Mouse (Mus musculus) large intestine, adult 2 months (tissue): ENCODE measurements around the gene Nrxn3. TPM values are rescaled to one million over a fixed set of nuclear protein-coding genes. Genes with fewer than 3 reads are reported as not detected.

ENCODE experiments used
- DNase-seq: peaks from one replicate; pipeline ENCODE4 v3.0.0-alpha.2; 2012; ENCODE audit warnings: low read depth, low spot score
- WGBS: fragments of 180-500 bp; shearing (Covaris S2); methylation state at CpG from one replicate; pipeline ENCODE4 v1.1.7; 2018; 5-methylcytosine and 5-hydroxymethylcytosine counted together
- polyA plus RNA-seq: library from polyadenylated mRNA; depleted of rRNA; stranded (reverse); fragments of >200 nt; gene quantifications from 2 replicates; pipeline ENCODE4 v1.2.3, GENCODE M21; 2012

Nrxn3 gene
- polyA plus RNA-seq, 1 experiment = 0.06 TPM

- WGBS = 72% methylated on average over 9 of the region's 9 CpGs
- no peak for DNase-seq
Observed at GRCm38 (mm10) chr12:89817072-89817773, 1094.5 kb downstream of the Nrxn3 start.

DNA sequence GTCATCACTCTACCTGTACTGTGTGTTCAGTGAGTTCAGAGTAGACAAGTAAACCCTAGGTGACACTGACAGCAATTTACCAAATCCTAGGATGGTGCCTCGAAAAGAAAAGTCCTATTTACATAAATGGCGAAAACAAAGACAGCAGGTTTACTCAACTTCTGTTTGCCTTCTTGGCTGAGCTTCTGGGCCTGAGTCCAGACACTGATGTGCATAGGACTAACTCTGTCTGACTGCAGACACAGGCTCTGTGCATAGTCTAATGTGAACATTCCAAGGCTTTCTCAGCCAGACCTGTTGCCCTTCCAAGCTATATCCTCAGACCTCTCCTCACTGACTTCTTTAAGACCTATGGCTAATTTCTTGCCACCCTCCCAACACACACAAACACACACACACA lies 1095.5 kb downstream of the Nrxn3 start:
- DNase-seq = no peak
- 38% methylated on average over 2 of the region's 2 CpGs for WGBS

GRCm38 (mm10) chr12:89822141-89822540 lies 1099.5 kb downstream of the Nrxn3 start:
- no peak for DNase-seq
- WGBS = 55% methylated on average over 4 of the region's 4 CpGs

GRCm38 (mm10) chr12:89829927-89830326 lies 1107.3 kb downstream of the Nrxn3 start:
- DNase-seq = no peak
- 73% methylated on average over 2 of the region's 2 CpGs for WGBS

GRCm38 (mm10) chr12:89830350-89830749 lies 1107.7 kb downstream of the Nrxn3 start:
- 78% methylated on average over 5 of the region's 5 CpGs for WGBS
- DNase-seq = no peak

DNA sequence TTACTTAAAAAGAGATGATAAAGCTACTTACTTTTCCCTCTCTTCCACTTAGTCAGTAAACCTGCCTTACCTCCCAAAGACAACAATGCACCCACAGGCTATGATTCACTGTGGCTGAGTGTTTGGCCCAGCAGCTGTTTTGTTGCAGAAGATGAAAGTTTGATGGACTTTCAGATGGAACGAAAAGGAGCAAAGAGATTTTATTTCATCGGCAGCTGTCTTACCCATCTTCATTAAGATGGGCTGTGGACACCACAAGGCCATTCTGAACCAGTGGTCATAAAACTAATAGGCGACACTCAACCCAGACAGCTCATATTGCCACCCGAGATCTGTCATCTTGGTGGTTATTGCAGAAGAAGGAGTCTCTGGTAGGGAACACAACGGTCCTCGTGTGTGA lies 1108.6 kb downstream of the Nrxn3 start:
- WGBS = 79% methylated on average over 6 of the region's 6 CpGs
- no peak for DNase-seq

DNA sequence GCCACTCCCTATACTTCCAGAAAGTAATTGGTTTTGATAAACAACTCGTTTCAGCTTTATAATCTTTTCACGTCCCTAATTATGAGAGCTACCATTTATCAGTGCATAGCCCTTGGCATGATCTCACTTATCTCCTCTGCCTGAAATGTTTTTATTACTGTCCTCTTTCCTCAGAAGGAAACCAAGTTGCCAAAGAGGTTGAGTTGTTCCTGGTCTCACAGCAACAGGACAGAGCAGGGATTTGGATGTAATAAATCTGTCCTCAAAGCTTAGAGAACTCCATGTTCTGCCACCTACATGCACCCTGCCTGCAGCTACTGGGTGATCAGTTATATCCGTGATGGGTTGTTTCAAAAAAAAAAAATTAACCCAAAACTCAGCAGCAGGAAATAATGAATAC lies 1113.6 kb downstream of the Nrxn3 start:
- no peak for DNase-seq
- 50% methylated on average over 3 of the region's 3 CpGs for WGBS

- DNase-seq = no peak
- 94% methylated on average over 1 of the region's 1 CpGs for WGBS
Observed at GRCm38 (mm10) chr12:89842861-89843260, 1120.2 kb downstream of the Nrxn3 start.

- DNase-seq = no peak
- 25% methylated on average over 1 of the region's 1 CpGs for WGBS
Observed at GRCm38 (mm10) chr12:89848116-89848515, 1125.4 kb downstream of the Nrxn3 start.

- 58% methylated on average over 4 of the region's 4 CpGs for WGBS
Observed at GRCm38 (mm10) chr12:89854355-89854754, 1131.7 kb downstream of the Nrxn3 start.

GRCm38 (mm10) chr12:89867124-89867523 lies 1144.4 kb downstream of the Nrxn3 start:
- DNase-seq = no peak

More at GRCm38 (mm10) chr12:89854355-89854754, 1131.7 kb downstream of the Nrxn3 start:
- DNase-seq = no peak

DNA sequence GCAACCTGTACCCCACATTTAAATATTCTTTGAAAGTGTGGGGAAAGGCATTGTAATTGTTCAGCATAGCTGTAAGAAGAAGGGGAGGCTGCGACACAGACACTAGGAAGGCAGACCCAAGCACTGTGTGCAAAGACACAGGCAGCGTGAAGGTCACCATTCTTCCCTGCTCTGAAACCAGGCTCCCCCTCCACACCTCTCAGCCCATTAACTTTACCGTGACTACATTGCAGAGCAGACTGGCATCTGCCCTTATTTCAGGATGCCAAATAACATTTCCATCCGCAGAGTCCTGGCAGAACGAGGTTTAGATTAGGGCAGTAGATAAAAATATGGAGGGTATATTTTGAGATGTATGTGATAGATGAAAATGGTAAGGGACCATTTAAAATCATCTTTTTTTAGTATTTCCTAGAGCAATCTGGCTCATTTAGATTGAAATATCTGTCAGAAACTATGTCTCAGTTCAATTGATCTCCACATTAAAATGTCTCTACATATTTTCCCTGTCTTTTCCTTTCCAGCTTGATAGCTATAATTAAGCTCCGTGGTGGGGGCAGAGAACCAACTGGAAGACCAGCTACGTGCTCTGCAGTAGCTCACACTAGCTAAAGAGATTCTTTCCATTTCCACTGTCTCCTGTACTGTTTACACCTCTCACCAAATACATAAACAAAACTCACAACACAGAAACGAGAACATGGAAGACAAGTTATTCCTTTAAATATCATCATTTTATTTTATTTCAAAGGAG lies 1160.1 kb downstream of the Nrxn3 start:
- 68% methylated on average over 8 of the region's 8 CpGs for WGBS
- DNase-seq = no peak

- no peak for DNase-seq
- WGBS = 93% methylated on average over 1 of the region's 1 CpGs
Observed at GRCm38 (mm10) chr12:89884576-89884975, 1161.9 kb downstream of the Nrxn3 start.

- 66% methylated on average over 3 of the region's 3 CpGs for WGBS
Observed at GRCm38 (mm10) chr12:89888647-89889046, 1166.0 kb downstream of the Nrxn3 start.

GRCm38 (mm10) chr12:89896901-89897300 lies 1174.2 kb downstream of the Nrxn3 start:
- no peak for DNase-seq
- WGBS = 63% methylated on average over 2 of the region's 2 CpGs

More at GRCm38 (mm10) chr12:89888647-89889046, 1166.0 kb downstream of the Nrxn3 start:
- DNase-seq = no peak

DNA sequence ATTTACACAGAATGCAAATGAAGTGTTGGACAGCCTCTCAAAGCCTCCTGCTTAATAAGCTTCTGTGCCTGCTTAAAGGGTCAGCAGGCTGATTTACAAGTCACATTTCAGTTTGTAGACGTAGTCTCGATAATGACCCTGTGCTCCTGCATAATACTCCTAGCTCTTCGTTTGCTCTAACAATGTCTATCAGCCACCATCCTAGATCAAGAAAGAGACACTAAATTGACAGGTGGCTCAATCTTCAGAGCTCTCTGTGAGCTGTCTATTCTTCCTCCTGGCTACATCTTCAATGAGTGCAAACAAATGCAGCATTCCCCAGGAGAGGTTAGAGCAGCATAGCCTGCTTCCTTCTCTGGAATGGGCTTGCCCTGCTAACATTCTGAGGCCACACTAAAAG lies 1186.9 kb downstream of the Nrxn3 start:
- 48% methylated on average over 3 of the region's 3 CpGs for WGBS

GRCm38 (mm10) chr12:89918138-89918829 lies 1195.6 kb downstream of the Nrxn3 start:
- DNase-seq = no peak
- 77% methylated on average over 8 of the region's 8 CpGs for WGBS

More for the DNA sequence above, 1186.9 kb downstream of the Nrxn3 start:
- no peak for DNase-seq

GRCm38 (mm10) chr12:89932338-89932737 lies 1209.7 kb downstream of the Nrxn3 start:
- 79% methylated on average over 1 of the region's 1 CpGs for WGBS
- DNase-seq = no peak

DNA sequence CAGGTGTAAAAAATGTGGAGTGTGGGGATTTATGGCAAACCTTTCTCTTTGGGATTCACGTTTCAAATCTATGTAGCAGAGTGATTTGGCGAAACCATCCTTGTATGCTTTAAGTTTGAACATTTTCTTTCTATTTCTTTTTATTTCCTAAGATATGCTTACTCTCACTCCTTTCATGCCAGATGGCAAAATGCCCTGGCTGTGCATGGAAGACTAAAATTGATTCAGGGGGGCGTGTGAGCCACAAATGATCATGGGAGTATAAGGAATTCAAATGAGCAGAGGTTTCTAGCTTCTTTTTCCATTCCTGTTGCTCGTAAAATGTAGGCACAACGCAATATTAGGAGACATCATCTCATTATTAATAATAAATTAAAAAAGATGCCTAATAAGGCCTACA lies 1211.0 kb downstream of the Nrxn3 start:
- DNase-seq = no peak
- WGBS = 78% methylated on average over 5 of the region's 5 CpGs

DNA sequence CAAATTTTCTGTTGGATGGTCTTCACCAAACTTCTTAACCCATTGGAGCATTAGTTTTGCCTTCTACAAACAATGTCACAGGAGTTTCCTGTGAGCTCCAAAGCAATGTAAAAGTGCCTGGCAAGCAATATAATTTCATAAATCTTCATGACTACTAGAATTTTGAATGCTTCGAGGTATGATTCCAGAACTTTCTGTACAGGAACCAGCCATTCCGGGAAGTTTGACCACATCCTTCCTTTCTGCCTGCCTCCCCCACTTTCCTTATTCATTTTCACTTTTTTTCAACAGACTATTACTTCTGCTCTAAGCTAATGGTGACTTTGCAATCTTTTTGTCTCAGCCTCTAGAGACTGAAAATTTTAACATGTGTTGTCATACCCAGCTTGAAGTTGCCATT lies 1218.1 kb downstream of the Nrxn3 start:
- no peak for DNase-seq
- 72% methylated on average over 2 of the region's 2 CpGs for WGBS
